In genomic region chrX:51712996-51713395, GRCm38 (mm10) we compare ENCODE assay signal across 13 mouse cellular contexts. TPM values are rescaled to one million over a fixed set of nuclear protein-coding genes. Genes with fewer than 3 reads are reported as not detected.
"Had no signal": no experiment of that assay in that cellular context is flagged by ENCODE, and none has a peak within 500 bp of the region (broad histone marks: within the 10 kb centered on the region; RNA-seq: fewer than 3 reads in every experiment).

No protein-coding gene starts in this region.

- H3K9ac ChIP-seq: kidney, embryonic 15.5 days; limb, embryonic 13.5 days; liver, embryonic 14.5 days; midbrain, embryonic 13.5 days had no signal

- H3K4me3 ChIP-seq: kidney, embryonic 15.5 days; limb, embryonic 13.5 days; midbrain, embryonic 13.5 days had no signal

- DNase-seq: kidney, adult 18-20 months; kidney, postnatal 14 days; left cerebral cortex, postnatal 4 days; lung, adult 18-20 months; right cerebral cortex, postnatal 14 days; thymus, adult 2 months; thymus, postnatal 36 days had no signal

- ATAC-seq: midbrain, embryonic 13.5 days had no signal

- H3K4me2 ChIP-seq: kidney, embryonic 15.5 days; limb, embryonic 13.5 days; midbrain, embryonic 13.5 days had no signal

- H3K36me3 ChIP-seq: kidney, embryonic 15.5 days; limb, embryonic 13.5 days; midbrain, embryonic 13.5 days had no signal

- H3K9me3 ChIP-seq: kidney, embryonic 15.5 days; limb, embryonic 13.5 days; midbrain, embryonic 13.5 days had no signal

- H3K27me3 ChIP-seq: midbrain, embryonic 13.5 days had no signal

- H3K4me1 ChIP-seq: kidney, embryonic 15.5 days; limb, embryonic 13.5 days; midbrain, embryonic 13.5 days had no signal

- H3K27ac ChIP-seq: kidney, embryonic 15.5 days; limb, embryonic 13.5 days; liver, embryonic 14.5 days; midbrain, embryonic 13.5 days; stomach, postnatal 0 days had no signal

RNA-seq across cellular contexts. Expression of gene Hs6st2, which starts 31.3 kb away (rescaled TPM):
- polyA plus RNA-seq: liver, adult 2 months had no signal
